Mouse (Mus musculus) limb, embryonic 11.5 days (tissue): ENCODE measurements around the gene Rai14. TPM values are rescaled to one million over a fixed set of nuclear protein-coding genes. Genes with fewer than 3 reads are reported as not detected.

Source experiments
- ATAC-seq: fragments of 200-750 bp; cut with Nextera tagmentation; 2 replicates; pipeline ENCODE4 v1.8.0; 2017; ENCODE audit warnings: low read depth; ENCODE audit not compliant: insufficient number of reproducible peaks, low FRiP score, low TSS enrichment
- DNase-seq: peaks from one replicate; pipeline ENCODE4 v3.0.0-alpha.2; 2015; ENCODE audit warnings: low spot score
- H3K27ac ChIP-seq: fragments of 300-500 bp; sonication (generic); replicated peaks from 2 replicates; pipeline ENCODE4 v1.5.1; 2014; ENCODE audit warnings: low read depth, mild to moderate bottlenecking, low read length
- H3K27me3 ChIP-seq: fragments of 300-500 bp; sonication (generic); 2 replicates; pipeline ENCODE4 v1.6.1; 2014; ENCODE audit warnings: mild to moderate bottlenecking, low read length, mixed read lengths; ENCODE audit not compliant: control insufficient read depth, insufficient read depth
- H3K36me3 ChIP-seq: fragments of 300-500 bp; sonication (generic); 2 replicates; pipeline ENCODE4 v1.6.1; 2014; ENCODE audit warnings: mild to moderate bottlenecking, low read length, moderate library complexity, mixed read lengths; ENCODE audit not compliant: control insufficient read depth, insufficient read depth
- H3K4me1 ChIP-seq: fragments of 300-500 bp; sonication (generic); 2 replicates; pipeline ENCODE4 v1.6.1; 2014; ENCODE audit warnings: low read length, mixed read lengths; ENCODE audit not compliant: control insufficient read depth, insufficient read depth
- H3K4me2 ChIP-seq: fragments of 300-500 bp; sonication (generic); 2 replicates; pipeline ENCODE4 v1.6.1; 2014; ENCODE audit warnings: low read depth, mild to moderate bottlenecking, moderate library complexity; ENCODE audit not compliant: severe bottlenecking
- H3K4me3 ChIP-seq: fragments of 300-500 bp; sonication (generic); 2 replicates; pipeline ENCODE4 v1.5.1; 2014; ENCODE audit warnings: low read depth, low read length
- H3K9ac ChIP-seq: fragments of 300-500 bp; sonication (generic); 2 replicates; pipeline ENCODE4 v1.6.1; 2014; ENCODE audit warnings: mild to moderate bottlenecking, low read length
- H3K9me3 ChIP-seq: fragments of 300-500 bp; sonication (generic); 2 replicates; pipeline ENCODE4 v1.6.1; 2016; ENCODE audit warnings: low read length; ENCODE audit not compliant: control insufficient read depth
- WGBS: fragments of 180-500 bp; shearing (Covaris S2); extraction: QIAGEN DNeasy Blood & Tissue Kit; methylation state at CpG from one replicate; pipeline ENCODE4 v1.1.7; 2014; 5-methylcytosine and 5-hydroxymethylcytosine counted together
- polyA plus RNA-seq: library from polyadenylated mRNA; unstranded; fragments of >200 nt; fragmentation: Nextera tagmentation; extraction: Ambion mirVana; gene quantifications from 2 replicates; pipeline ENCODE4 v1.2.1, GENCODE M21; 2014

Rai14 gene
- polyA plus RNA-seq, 1 experiment from 2014 or later: 70.8 TPM

DNA sequence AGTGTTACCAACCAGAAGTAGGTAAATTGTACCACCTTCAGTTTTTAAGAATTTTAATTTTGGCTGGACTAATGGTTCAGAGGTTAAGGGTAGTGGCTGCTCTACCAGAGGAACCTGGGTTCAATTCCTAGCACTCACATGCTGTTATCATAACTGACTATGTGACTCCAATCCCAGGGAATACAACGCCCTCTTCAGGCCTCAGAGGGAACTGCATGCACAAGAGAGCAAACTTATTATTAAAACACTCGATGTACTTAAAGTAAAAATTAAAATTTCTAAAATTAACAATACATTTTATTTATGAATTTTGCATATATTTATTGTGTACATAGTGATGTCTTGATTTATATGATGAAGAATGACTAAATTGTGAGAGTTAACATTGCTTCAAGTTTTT is 127.9 kb downstream of the Rai14 start:
- Histone ChIP-seq H3K9ac (no peak overlapping the region), H3K4me1 (no peaks in the 10 kb centered on the region), H3K9me3 (no peaks in the 10 kb centered on the region), H3K27ac (no peak overlapping the region), H3K27me3 (no peaks in the 10 kb centered on the region), H3K4me2 (no peak overlapping the region), H3K4me3 (no peak overlapping the region), H3K36me3 (no peaks in the 10 kb centered on the region; the same call in none of the 2 replicates)
- ATAC-seq: no peak
- no peak for DNase-seq
- WGBS: 80% methylated on average over 2 of the region's 2 CpGs

- Histone ChIP-seq H3K9me3 (no peaks in the 10 kb centered on the region), H3K4me3 (no peak overlapping the region), H3K9ac (no peak overlapping the region), H3K4me2 (no peak overlapping the region), H3K27me3 (no peaks in the 10 kb centered on the region), H3K4me1 (no peaks in the 10 kb centered on the region), H3K27ac (no peak overlapping the region), H3K36me3 (no peaks in the 10 kb centered on the region; the same call in none of the 2 replicates)
- DNase-seq: no peak
- WGBS: 90% methylated on average over 10 of the region's 10 CpGs
- no peak for ATAC-seq
Measured at GRCm38 (mm10) chr15:10584359-10585187, 129.9 kb downstream of the Rai14 start.

DNA sequence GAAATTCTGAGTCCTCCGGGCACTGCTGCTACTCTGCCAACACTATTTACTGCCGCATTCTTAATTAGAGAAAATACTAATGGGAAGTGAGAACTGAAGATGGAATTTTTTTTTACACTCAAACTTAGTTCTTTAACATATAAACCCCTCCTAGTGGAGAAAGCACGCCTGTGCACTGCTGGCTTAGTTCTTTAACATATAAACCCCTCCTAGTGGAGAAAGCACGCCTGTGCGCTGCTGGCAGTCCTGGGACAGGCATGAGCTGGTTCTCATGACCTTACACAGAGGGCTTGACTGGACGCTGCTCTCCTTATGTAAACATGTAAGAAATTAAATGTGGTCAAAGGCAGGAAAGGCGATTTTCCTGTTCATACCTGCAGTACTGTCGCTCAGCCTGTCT is 131.0 kb downstream of the Rai14 start:
- WGBS: 54% methylated on average over 8 of the region's 8 CpGs
- Histone ChIP-seq H3K4me1 (no peaks in the 10 kb centered on the region), H3K9ac (no peak overlapping the region), H3K4me3 (no peak overlapping the region), H3K27ac (no peak overlapping the region), H3K9me3 (no peaks in the 10 kb centered on the region), H3K4me2 (no peak overlapping the region), H3K27me3 (no peaks in the 10 kb centered on the region), H3K36me3 (peaks cover 3% of the 10 kb centered on the region)
- ATAC-seq (peak; percentile 77; the same call in 1 of the 2 replicates), DNase-seq (peak; percentile 78)

DNA sequence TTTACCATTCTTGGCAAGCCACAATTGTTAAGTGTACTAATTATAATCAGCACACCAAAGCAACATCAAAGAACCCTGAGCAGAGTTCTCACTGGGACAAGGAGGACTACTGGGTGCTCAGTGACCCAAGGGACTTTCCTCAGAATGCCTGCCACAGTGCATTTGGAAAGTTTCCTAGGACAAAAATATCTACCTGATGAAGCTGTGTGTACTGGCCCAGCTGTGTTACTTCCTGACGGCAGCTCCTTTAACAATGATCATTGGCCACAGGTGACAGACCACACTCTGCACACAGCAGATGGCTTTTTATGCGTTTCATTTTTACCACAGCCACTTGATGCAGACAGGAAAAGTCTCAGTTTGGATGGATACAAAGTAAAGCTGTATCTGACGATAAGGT is 135.3 kb downstream of the Rai14 start:
- Histone ChIP-seq H3K27ac (no peak overlapping the region), H3K4me3 (no peak overlapping the region), H3K27me3 (no peaks in the 10 kb centered on the region), H3K9me3 (no peaks in the 10 kb centered on the region), H3K36me3 (peaks cover 16% of the 10 kb centered on the region), H3K4me1 (no peaks in the 10 kb centered on the region), H3K4me2 (no peak overlapping the region), H3K9ac (no peak overlapping the region)
- DNase-seq (no peak), ATAC-seq (no peak)
- 86% methylated on average over 3 of the region's 3 CpGs for WGBS

GRCm38 (mm10) chr15:10566486-10566885 is 147.9 kb downstream of the Rai14 start:
- H3K4me1 ChIP-seq: no peaks in the 10 kb centered on the region
- no peak overlapping the region for H3K9ac ChIP-seq
- WGBS: 93% methylated on average over 7 of the region's 7 CpGs
- no peak for DNase-seq
- H3K9me3 ChIP-seq: no peaks in the 10 kb centered on the region
- H3K36me3 ChIP-seq: peaks cover 8% of the 10 kb centered on the region; the same call in 1 of the 2 replicates
- H3K4me3 ChIP-seq: no peak overlapping the region
- H3K27ac ChIP-seq: no peak overlapping the region
- no peaks in the 10 kb centered on the region for H3K27me3 ChIP-seq
- H3K4me2 ChIP-seq: no peak overlapping the region
- ATAC-seq: no peak

- no peak overlapping the region for H3K27ac ChIP-seq
- 38% methylated on average over 1 of the region's 1 CpGs for WGBS
- H3K27me3 ChIP-seq: no peaks in the 10 kb centered on the region
- H3K9me3 ChIP-seq: no peaks in the 10 kb centered on the region
- H3K4me1 ChIP-seq: no peaks in the 10 kb centered on the region
- DNase-seq (no peak), ATAC-seq (no peak)
- no peak overlapping the region for H3K9ac ChIP-seq
- H3K36me3 ChIP-seq: peaks cover 4% of the 10 kb centered on the region; the same call in 1 of the 2 replicates
- no peak overlapping the region for H3K4me3 ChIP-seq
- no peak overlapping the region for H3K4me2 ChIP-seq
Measured at GRCm38 (mm10) chr15:10564201-10564600, 150.2 kb downstream of the Rai14 start.

DNA sequence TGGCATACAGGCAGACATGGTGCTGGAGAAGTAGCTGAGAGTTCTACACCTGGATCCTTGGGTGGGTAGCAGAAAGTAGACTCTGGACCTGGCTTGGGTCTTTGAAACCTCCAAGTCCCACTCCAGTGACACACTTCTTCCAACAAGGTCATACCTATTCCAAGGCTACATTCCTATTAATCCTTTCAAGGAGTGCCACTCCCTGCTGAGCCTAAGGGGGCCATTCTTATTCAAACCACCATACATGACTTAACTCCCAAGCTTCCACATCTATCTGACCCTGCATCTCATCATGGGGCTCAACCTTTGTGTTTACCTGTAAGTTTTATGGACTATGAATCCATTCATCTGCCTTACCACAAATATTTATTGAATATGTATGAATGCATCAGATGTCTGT is 152.1 kb downstream of the Rai14 start:
- no peak overlapping the region for H3K4me3 ChIP-seq
- no peak overlapping the region for H3K9ac ChIP-seq
- no peak for DNase-seq
- H3K36me3 ChIP-seq: no peaks in the 10 kb centered on the region; the same call in 1 of the 2 replicates
- H3K27me3 ChIP-seq: no peaks in the 10 kb centered on the region
- no peak overlapping the region for H3K4me2 ChIP-seq
- no peaks in the 10 kb centered on the region for H3K9me3 ChIP-seq
- no peak overlapping the region for H3K27ac ChIP-seq
- no peaks in the 10 kb centered on the region for H3K4me1 ChIP-seq
- ATAC-seq: no peak

DNA sequence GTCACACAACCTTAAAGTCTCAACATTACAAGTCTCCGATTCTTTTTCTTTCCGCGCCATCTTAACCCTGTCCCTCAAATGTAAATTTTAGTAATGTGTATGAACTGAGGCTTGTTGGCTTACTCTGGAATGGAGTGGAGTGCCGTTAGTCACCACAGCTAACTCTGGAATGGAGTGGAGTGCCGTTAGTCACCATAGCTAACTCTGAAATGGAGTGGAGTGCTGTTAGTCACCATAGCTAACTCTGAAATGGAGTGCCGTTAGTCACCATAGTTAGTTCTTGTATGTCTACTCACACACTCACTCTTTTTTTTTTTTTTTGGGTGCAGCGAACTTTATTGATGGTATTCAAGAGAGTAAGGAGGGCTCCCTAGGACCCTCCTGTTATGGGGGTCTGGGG is 154.4 kb downstream of the Rai14 start:
- Histone ChIP-seq H3K27ac (no peak overlapping the region), H3K9me3 (no peaks in the 10 kb centered on the region), H3K9ac (no peak overlapping the region), H3K27me3 (no peaks in the 10 kb centered on the region), H3K4me3 (no peak overlapping the region), H3K36me3 (no peaks in the 10 kb centered on the region), H3K4me1 (no peaks in the 10 kb centered on the region), H3K4me2 (no peak overlapping the region)
- DNase-seq (no peak), ATAC-seq (no peak)
- 97% methylated on average over 7 of the region's 7 CpGs for WGBS

DNA sequence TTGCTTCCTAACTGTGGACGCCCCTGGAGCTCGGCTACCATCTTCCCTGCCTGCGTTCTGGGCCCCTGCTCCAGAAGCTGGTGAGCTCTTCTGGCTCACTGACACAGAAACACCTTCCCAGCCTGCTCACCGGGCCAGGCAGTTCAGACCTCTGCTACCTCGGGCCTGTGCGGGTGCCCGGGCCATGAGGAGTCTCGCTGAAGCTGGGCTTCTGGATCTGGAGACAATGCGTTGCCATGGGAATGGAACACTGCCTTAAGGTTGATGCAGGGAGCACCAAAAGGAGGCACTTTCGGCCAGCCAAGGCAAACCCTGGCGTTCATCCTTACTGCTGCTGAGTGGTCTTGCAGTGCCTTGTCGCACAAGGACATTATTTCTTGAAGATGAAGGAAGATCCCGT is 156.0 kb downstream of the Rai14 start, which contains the start of gene Ttc23l:
Ttc23l (minus strand) TSS at position 204 of the 400 bp plus-strand sequence.
- Histone ChIP-seq H3K4me2 (no peak within 1 kb of the TSS), H3K36me3 (no peaks in the 10 kb centered on the region), H3K4me1 (no peaks in the 10 kb centered on the region), H3K4me3 (no peak within 1 kb of the TSS), H3K9me3 (no peaks in the 10 kb centered on the region), H3K9ac (no peak within 1 kb of the TSS), H3K27ac (no peak within 1 kb of the TSS), H3K27me3 (no peaks in the 10 kb centered on the region)
- 90% methylated on average over 13 of the region's 13 CpGs for WGBS
- no peak for ATAC-seq
- no peak for DNase-seq
